Mouse (Mus musculus) liver, adult 2 months (tissue): Measurements from ENCODE around the gene Igll1. TPM values are rescaled to one million over a fixed set of nuclear protein-coding genes. Genes with fewer than 3 reads are reported as not detected.

Experiments used
- DNase-seq: peaks from one replicate; pipeline ENCODE4 v3.0.0-alpha.2; 2011; ENCODE audit warnings: low read depth, low spot score; ENCODE audit errors: extremely low read depth
- H3K27ac ChIP-seq: fragments of 200-500 bp; replicated peaks from 2 replicates; pipeline ENCODE4 v1.5.1; 2012; ENCODE audit warnings: low read depth, mild to moderate bottlenecking, control low read depth, inconsistent platforms, low read length; ENCODE audit not compliant: insufficient read depth
- H3K27me3 ChIP-seq: fragments of 200-500 bp; 2 replicates; pipeline ENCODE4 v1.6.1; 2012; ENCODE audit warnings: mild to moderate bottlenecking, moderate library complexity, low read length, inconsistent platforms; ENCODE audit not compliant: control insufficient read depth, insufficient read depth
- H3K36me3 ChIP-seq: fragments of 200-500 bp; 2 replicates; pipeline ENCODE4 v1.6.1; 2012; ENCODE audit warnings: low read length, inconsistent platforms; ENCODE audit not compliant: control insufficient read depth, insufficient read depth
- H3K4me1 ChIP-seq: fragments of 200-500 bp; 2 replicates; pipeline ENCODE4 v1.6.1; 2011; ENCODE audit warnings: low read length; ENCODE audit not compliant: control insufficient read depth, insufficient read depth
- H3K4me3 ChIP-seq: fragments of 200-500 bp; 2 replicates; pipeline ENCODE4 v1.5.1; 2011; ENCODE audit warnings: low read depth, mild to moderate bottlenecking, control low read depth, low read length, moderate library complexity; ENCODE audit not compliant: insufficient read depth
- H3K79me2 ChIP-seq: fragments of 200-500 bp; 2 replicates; pipeline ENCODE4 v1.6.1; 2012; ENCODE audit warnings: inconsistent platforms, mild to moderate bottlenecking, low read length, moderate library complexity; ENCODE audit not compliant: control insufficient read depth, insufficient read depth
- H3K9ac ChIP-seq: fragments of 200-500 bp; 2 replicates; pipeline ENCODE4 v1.6.1; 2012; ENCODE audit warnings: low read depth, mild to moderate bottlenecking, control low read depth, inconsistent platforms, low read length
- CTCF ChIP-seq: fragments of 200-500 bp; IDR thresholded peaks from 2 replicates; pipeline ENCODE4 v1.5.1; 2011; ENCODE audit warnings: low read depth, low read length, control low read depth
- POLR2A ChIP-seq: fragments of 200-500 bp; IDR thresholded peaks from 2 replicates; pipeline ENCODE4 v1.6.1; 2011; ENCODE audit warnings: low read length, control low read depth; ENCODE audit not compliant: insufficient read depth; ENCODE audit errors: extremely low read depth
- WGBS: fragments of 180-500 bp; shearing (Covaris S2); methylation state at CpG from one replicate; pipeline ENCODE4 v1.1.7; 2018; 5-methylcytosine and 5-hydroxymethylcytosine counted together
- polyA plus RNA-seq: library from polyadenylated mRNA; depleted of rRNA; stranded (reverse); fragments of >200 nt; gene quantifications from 2 replicates; pipeline ENCODE4 v1.2.3, GENCODE M21; 2012
- total RNA-seq: library from RNA; depleted of rRNA; stranded (reverse); fragments of >200 nt; gene quantifications from 2 replicates; pipeline ENCODE4 v1.2.3, GENCODE M21; 2014

Gene Igll1
- total and polyA plus RNA-seq, 2 experiments, result not detected

DNA sequence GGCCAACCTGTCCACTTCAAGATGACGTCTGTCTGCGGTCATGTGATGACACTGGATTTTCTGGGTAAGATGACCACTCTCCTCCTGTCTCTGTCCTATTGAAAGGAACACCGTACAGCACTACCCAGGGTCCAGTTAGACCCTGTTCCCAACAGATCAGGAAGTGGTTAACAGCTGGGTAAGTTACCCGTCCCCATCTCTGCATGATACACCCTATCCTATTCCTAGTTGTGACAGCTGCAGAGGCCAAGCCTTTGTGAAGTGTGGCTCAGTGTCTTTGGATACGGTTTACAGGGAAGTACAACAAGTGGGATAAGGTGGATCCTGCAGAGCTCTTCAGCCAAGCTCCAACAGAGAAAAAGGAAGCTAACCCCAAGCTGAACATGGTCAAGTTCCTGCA, 15.2 kb upstream of the Igll1 start:
- TF ChIP-seq CTCF (no peak), POLR2A (no peak)
- no peak for DNase-seq
- no peaks in the 10 kb centered on the region for H3K4me1 ChIP-seq
- no peak overlapping the region for H3K4me3 ChIP-seq
- H3K79me2 ChIP-seq, result peaks cover 2% of the 10 kb centered on the region; the same call in 1 of the 2 replicates
- H3K27ac ChIP-seq, result no peak overlapping the region
- 96% methylated on average over 5 of the region's 5 CpGs for WGBS
- no peaks in the 10 kb centered on the region for H3K27me3 ChIP-seq
- H3K9ac ChIP-seq, result no peak overlapping the region
- H3K36me3 ChIP-seq, result peaks cover 59% of the 10 kb centered on the region

DNA sequence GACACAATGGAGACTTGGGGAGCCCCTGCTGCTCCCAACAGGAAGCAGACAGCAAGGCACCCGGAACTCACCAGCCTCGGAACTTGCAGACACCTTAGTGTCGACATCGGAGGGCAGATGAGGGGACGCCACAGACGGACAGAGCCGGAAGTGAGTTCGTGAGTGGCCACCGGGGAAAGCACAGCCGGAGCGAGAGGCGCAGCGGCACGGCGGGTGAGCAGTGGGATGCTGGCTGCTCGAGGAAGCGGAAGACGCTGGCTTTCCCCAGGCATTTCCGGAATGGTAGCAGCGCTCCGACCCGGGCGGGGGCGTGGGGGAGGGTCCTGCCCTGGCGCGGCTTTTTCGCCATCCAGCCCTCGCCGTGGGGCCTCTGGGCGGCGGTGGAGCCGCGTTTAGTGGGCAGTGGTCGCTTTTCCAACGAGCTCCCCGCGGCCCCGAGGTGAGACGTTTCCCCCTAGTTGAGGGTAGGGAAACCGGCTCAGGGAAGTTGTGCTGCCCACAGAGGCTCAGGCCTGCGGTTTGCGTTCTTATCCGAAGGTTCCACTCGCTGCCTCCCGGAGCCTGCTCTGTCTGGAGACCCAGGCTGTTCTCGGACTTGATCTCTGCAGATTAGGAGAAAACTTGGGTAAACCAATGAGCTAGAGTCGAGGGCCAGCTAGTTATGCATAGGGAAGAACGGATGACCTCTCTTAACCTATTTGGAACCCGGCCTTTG, 7.0 kb upstream of the Igll1 start, which contains the start of the genes Top3b and Vpreb1:
Gene Top3b (plus strand): TSS at position 120 of the 715 bp plus-strand sequence.
Gene Vpreb1 (minus strand): TSS at position 227 of the 715 bp plus-strand sequence.
- H3K27ac ChIP-seq, result peak within 1 kb of the TSS; percentile 78
- H3K4me1 ChIP-seq, result no peaks in the 10 kb centered on the region
- peaks cover 3% of the 10 kb centered on the region; the same call in 1 of the 2 replicates for H3K79me2 ChIP-seq
- peak within 1 kb of the TSS; percentile 91 for H3K9ac ChIP-seq
- H3K27me3 ChIP-seq, result no peaks in the 10 kb centered on the region
- peak; percentile 87 for DNase-seq
- WGBS, result under 1% methylated on average over 49 of the region's 49 CpGs
- peaks cover 6% of the 10 kb centered on the region; the same call in 1 of the 2 replicates for H3K36me3 ChIP-seq
- H3K4me3 ChIP-seq, result peak within 1 kb of the TSS; percentile 91
- peak; percentile 62 for TF ChIP-seq POLR2A
- TF ChIP-seq CTCF, result peak; percentile 30; the same call in 1 of the 2 replicates

DNA sequence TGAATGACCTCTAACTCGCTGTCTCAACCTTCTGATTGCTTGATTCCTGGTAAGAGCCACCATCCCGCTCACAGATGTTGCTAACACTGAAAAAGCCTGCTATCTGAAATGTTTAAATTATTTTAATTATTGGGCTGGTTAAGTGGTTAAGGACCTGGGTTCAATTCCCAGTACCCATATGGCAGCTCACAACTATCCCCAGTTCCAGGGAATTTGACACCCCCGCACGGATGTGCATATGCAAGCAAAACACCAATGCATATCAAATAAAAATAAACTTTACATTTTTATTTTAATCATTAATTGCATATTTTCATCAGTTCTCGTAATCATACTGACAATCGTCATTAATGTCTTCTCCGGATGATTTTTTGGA, 6.4 kb upstream of the Igll1 start:
- TF ChIP-seq CTCF, result no peak
- TF ChIP-seq POLR2A, result no peak
- Histone ChIP-seq H3K4me1 (no peaks in the 10 kb centered on the region), H3K9ac (no peak overlapping the region), H3K27me3 (no peaks in the 10 kb centered on the region), H3K27ac (no peak overlapping the region), H3K4me3 (peak overlapping the region; percentile 91; the same call in 1 of the 2 replicates), H3K36me3 (peaks cover 4% of the 10 kb centered on the region; the same call in 1 of the 2 replicates), H3K79me2 (peaks cover 3% of the 10 kb centered on the region; the same call in 1 of the 2 replicates)
- WGBS, result 36% methylated on average over 7 of the region's 7 CpGs
- DNase-seq, result no peak

DNA sequence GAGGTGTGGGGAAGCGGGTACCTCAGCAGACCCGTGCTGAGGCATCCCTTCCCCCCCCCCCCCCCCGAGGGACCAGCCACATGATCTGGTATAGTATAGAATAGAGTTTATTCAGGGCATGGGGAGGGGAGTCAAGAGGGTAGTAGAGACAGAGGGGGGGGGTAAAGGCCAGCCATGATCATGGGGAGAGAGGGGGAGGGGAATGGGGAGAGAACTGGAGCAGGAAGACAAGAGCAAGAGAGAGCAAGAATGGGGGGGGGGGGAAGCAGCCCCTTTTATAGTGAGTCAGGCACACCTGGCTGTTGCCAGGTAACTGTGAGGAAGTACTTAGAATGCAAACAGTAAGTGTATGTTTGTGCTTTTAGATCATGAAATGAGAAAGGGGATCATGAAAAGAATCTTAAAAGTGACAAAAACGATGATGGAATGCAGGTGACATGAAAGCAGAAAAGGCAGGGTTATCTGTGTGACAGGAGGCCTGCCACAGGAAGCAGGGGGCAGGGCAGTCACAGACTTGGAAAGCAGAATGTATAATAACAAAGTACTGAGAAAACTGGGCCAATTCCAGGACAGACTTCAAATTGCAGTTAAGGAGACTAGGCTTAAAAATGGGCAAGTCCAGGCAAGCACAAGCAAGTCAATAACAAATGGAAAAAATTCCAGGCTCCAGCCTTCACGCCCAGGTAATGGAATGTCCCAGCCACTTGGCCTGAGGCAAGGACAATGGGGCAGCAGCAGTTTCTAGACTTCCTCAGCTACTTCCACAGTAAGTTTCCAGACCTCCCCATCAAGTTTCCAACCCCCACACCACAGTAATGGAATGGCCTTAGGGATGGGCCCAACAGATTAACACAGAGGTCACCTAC, 2.1 kb upstream of the Igll1 start:
- H3K27me3 ChIP-seq, result no peaks in the 10 kb centered on the region
- 58% methylated on average over 4 of the region's 5 CpGs for WGBS
- no peaks in the 10 kb centered on the region for H3K79me2 ChIP-seq
- H3K27ac ChIP-seq, result no peak overlapping the region
- TF ChIP-seq POLR2A (no peak), CTCF (no peak)
- no peaks in the 10 kb centered on the region for H3K4me1 ChIP-seq
- DNase-seq, result peak; percentile 13
- no peak overlapping the region for H3K9ac ChIP-seq
- H3K4me3 ChIP-seq, result no peak overlapping the region
- no peaks in the 10 kb centered on the region for H3K36me3 ChIP-seq

DNA sequence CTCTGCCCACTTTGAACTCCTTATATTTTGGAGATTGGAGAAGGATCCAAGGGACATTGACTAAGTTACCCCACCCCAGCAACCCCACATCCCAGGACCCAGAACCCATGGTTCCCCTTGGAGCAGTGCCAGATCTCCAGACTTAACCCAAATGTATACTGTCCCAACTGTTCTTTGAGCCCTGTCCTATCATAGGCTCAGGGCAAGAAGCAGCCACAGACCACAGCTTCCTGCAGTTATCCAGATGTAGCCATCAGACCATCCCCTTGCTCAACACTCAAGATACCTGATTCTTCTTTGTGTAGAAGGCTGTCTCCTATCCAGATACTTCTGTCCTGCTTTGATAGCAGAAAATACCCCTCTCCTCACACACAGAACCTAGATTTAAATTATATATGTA, 1.4 kb upstream of the Igll1 start:
- Histone ChIP-seq H3K27me3 (no peaks in the 10 kb centered on the region), H3K79me2 (no peaks in the 10 kb centered on the region), H3K36me3 (no peaks in the 10 kb centered on the region), H3K9ac (no peak overlapping the region), H3K4me3 (no peak overlapping the region), H3K27ac (no peak overlapping the region), H3K4me1 (no peaks in the 10 kb centered on the region)
- no peak for DNase-seq
- TF ChIP-seq CTCF, result no peak
- no peak for TF ChIP-seq POLR2A

DNA sequence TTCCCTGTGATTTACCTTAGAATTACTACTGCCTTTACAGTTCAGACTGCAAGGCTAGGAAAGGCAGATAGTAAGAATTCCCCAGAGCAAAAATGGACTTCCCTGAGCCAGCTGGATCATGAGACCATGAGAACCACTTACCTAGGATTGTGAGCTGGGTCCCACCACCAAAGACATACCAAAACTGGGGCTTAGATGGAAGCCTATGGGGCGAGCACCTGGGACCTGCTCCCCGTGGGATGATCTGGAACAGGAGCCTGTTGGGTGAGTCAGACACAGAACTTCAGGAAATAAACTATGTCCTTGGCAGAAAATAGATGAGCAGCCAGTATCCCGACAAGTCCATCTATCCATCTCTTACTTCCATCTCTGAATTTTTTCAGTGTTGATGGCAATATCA, 1.5 kb downstream of the Igll1 start:
- H3K79me2 ChIP-seq, result no peaks in the 10 kb centered on the region
- WGBS, result 68% methylated on average over 3 of the region's 3 CpGs
- H3K36me3 ChIP-seq, result no peaks in the 10 kb centered on the region
- DNase-seq, result no peak
- TF ChIP-seq CTCF (no peak), POLR2A (no peak)
- no peaks in the 10 kb centered on the region for H3K27me3 ChIP-seq
- no peak overlapping the region for H3K4me3 ChIP-seq
- H3K27ac ChIP-seq, result no peak overlapping the region
- no peak overlapping the region for H3K9ac ChIP-seq
- H3K4me1 ChIP-seq, result no peaks in the 10 kb centered on the region
